Mouse (Mus musculus): ENCODE results near the gene Gse1. TPM values are rescaled to one million over a fixed set of nuclear protein-coding genes. Genes with fewer than 3 reads are reported as not detected.

Gene Gse1
- polyA plus RNA-seq, 1 experiment from 2014 or later: 14.3 TPM

DNA sequence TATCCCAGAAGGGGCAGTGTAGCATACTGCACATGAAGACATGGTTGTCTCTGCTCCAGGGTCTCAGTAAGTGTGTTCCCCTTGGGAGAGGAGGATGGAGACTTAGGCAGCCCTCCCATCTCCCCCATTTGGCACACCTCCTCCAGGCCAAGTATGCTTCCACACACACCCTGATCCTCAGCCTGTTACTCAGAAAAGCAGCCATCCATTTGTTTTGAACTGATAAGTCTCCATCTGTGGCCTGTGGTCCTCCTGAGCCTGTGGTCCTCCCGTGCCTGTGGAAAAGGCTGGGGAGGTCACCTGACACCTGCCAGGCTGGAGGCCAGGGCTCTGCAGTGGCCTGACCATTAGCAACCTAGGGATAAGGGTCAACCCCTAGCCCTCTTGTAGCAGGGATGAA is 197.8 kb downstream of the Gse1 start:
- peaks cover 43% of the 10 kb centered on the region for H3K4me1 ChIP-seq (ENCODE audit: insufficient read depth)
- no peaks in the 10 kb centered on the region for H3K36me3 ChIP-seq (ENCODE audit: insufficient read depth)
- no peak overlapping the region for H3K4me3 ChIP-seq (ENCODE audit: low read depth, low read length)
- TF ChIP-seq CTCF (IDR thresholded peaks at IDR 0.05; ENCODE audit: low read depth): no peak
- H3K27me3 ChIP-seq (ENCODE audit: insufficient read depth, low read length): no peaks in the 10 kb centered on the region
- peak overlapping the region; percentile 89 for H3K27ac ChIP-seq (ENCODE audit: low read depth)
- DNase-seq (no peak), ATAC-seq (ENCODE audit: insufficient read depth) (no peak)
- H3K4me2 ChIP-seq: no peak overlapping the region
- no peak overlapping the region for H3K9ac ChIP-seq
- WGBS: 48% methylated on average over 1 of the region's 1 CpGs
- no peaks in the 10 kb centered on the region for H3K9me3 ChIP-seq (ENCODE audit: low read depth, low read length)

DNA sequence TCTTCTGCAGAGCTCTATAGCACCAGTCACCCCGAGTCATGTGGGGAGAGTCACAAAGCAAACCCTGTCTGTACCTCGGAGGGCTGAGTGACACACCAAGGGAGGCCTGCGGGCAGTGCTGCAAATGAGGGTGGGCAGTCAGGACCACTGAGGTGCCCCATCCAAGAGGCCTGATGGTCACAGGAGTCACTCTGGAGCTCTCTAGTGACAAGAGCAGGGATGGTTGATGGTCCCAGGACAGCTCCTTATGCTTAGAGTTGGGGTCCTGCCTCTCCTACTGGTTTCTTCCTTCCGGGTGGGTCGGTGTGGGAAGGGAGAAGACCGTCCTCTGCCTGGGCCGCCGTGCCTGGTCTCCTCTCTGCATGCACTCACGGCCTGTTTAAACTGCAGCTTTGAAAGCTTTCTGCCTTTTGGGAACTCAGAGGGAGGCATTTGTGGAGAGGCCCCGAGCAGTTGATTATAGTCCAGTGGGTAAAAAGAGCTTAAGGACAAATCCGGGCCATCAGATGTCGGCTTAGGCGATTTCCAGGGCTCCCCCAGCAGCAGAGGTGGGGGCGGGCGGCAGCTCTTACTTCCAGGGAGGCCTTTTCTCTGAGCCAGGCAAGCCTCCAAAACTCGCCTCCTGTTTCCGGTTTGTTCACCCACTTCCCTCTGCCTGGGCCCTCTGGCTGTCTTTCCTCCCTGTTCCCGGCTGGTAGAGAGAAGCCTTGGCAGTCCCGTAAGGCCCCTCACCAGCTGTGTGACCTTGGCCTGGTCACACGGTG is 198.5 kb downstream of the Gse1 start:
- no peaks in the 10 kb centered on the region for H3K36me3 ChIP-seq (ENCODE audit: insufficient read depth)
- H3K9me3 ChIP-seq (ENCODE audit: low read depth, low read length): no peaks in the 10 kb centered on the region
- no peak for TF ChIP-seq CTCF (IDR thresholded peaks at IDR 0.05; ENCODE audit: low read depth)
- peak overlapping the region; percentile 5; the same call in 1 of the 2 replicates for H3K4me2 ChIP-seq
- WGBS: 46% methylated on average over 20 of the region's 20 CpGs
- H3K27ac ChIP-seq (ENCODE audit: low read depth): peak overlapping the region; percentile 76
- peaks cover 36% of the 10 kb centered on the region for H3K4me1 ChIP-seq (ENCODE audit: insufficient read depth)
- H3K9ac ChIP-seq: peak overlapping the region; percentile 2; the same call in 1 of the 2 replicates
- no peaks in the 10 kb centered on the region for H3K27me3 ChIP-seq (ENCODE audit: insufficient read depth, low read length)
- H3K4me3 ChIP-seq (ENCODE audit: low read depth, low read length): no peak overlapping the region
- DNase-seq: peak; percentile 74
- ATAC-seq (ENCODE audit: insufficient read depth): no peak

DNA sequence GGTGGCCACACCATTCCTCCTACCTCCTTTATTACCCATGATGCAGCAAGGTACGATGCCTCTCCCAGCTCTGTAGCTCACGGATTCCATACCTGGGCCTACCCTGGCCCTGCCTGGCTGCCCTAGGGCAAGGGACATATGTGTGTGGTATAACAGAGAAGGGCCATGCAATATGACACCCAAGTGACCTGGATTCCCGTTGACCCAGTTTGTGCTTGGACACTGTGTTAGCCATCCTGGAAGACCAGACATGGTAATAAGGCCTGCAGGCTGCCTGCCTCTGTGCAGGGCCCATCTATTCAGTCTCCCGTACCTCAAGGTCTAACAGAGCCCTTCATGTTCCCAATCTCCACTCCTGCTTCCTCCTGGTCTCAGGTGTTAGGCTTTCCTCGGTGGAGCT is 200.2 kb downstream of the Gse1 start:
- no peak for TF ChIP-seq CTCF (IDR thresholded peaks at IDR 0.05; ENCODE audit: low read depth)

DNA sequence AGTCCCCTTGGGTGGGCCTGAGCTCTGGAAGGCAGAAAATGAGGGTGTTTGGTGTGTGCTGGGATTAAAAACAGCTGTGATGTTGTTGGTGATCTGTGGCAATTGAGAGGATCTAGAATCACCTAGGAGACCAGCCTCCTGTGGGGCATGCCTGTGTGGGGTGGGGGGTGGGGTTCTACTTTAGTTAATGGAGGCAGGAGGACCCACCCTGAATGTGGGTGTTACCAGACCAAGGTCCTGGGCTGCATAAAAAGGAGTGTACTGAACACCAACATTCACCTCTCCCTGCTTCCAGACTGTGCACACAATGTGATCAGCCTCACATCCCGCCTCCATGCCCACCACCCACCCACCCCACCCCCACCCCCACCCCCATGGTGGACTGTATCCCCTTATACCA is 200.9 kb downstream of the Gse1 start:
- TF ChIP-seq CTCF (IDR thresholded peaks at IDR 0.05; ENCODE audit: low read depth): no peak
- H3K27ac ChIP-seq (ENCODE audit: low read depth): no peak overlapping the region
- 90% methylated on average over 1 of the region's 1 CpGs for whole genome bisulfite sequencing
- ATAC-seq (ENCODE audit: insufficient read depth) (no peak), DNase-seq (no peak)
- H3K36me3 ChIP-seq (ENCODE audit: insufficient read depth): no peaks in the 10 kb centered on the region
- H3K4me3 ChIP-seq (ENCODE audit: low read depth, low read length): no peak overlapping the region
- peaks cover 6% of the 10 kb centered on the region; the same call in 1 of the 2 replicates for H3K9me3 ChIP-seq (ENCODE audit: low read depth, low read length)
- no peak overlapping the region for H3K9ac ChIP-seq
- no peak overlapping the region for H3K4me2 ChIP-seq
- H3K27me3 ChIP-seq (ENCODE audit: insufficient read depth, low read length): no peaks in the 10 kb centered on the region
- peaks cover 30% of the 10 kb centered on the region for H3K4me1 ChIP-seq (ENCODE audit: insufficient read depth)

More for the DNA sequence above, 200.2 kb downstream of the Gse1 start:
- H3K4me1 ChIP-seq (ENCODE audit: insufficient read depth): peaks cover 35% of the 10 kb centered on the region
- no peak overlapping the region for H3K9ac ChIP-seq
- DNase-seq (no peak), ATAC-seq (ENCODE audit: insufficient read depth) (no peak)
- no peaks in the 10 kb centered on the region for H3K36me3 ChIP-seq (ENCODE audit: insufficient read depth)
- H3K4me2 ChIP-seq: no peak overlapping the region
- H3K9me3 ChIP-seq (ENCODE audit: low read depth, low read length): peaks cover 1% of the 10 kb centered on the region; the same call in 1 of the 2 replicates
- WGBS: 70% methylated on average over 5 of the region's 5 CpGs
- no peak overlapping the region for H3K27ac ChIP-seq (ENCODE audit: low read depth)
- H3K4me3 ChIP-seq (ENCODE audit: low read depth, low read length): no peak overlapping the region
- no peaks in the 10 kb centered on the region for H3K27me3 ChIP-seq (ENCODE audit: insufficient read depth, low read length)

DNA sequence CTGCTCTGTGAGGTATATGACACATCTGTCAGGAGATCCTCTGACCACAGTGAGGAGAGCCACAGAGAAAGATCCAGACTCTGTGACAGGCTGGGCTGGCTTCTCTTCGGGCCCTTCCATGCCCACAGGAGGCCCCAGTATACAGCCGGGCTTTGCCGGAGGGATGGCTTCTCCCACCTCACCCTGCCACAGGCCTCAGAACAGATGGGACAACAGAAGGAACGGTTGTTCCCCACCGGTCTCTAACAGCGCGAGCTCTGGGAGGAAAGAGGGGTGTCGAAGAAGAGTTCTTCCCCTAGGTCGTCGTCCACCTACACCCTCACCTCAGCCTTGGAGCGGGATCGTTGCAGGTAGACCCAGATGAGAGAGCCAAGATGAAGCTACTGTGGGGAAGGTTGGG is 202.8 kb downstream of the Gse1 start:
- no peak for DNase-seq
- H3K4me2 ChIP-seq: no peak overlapping the region
- H3K27me3 ChIP-seq (ENCODE audit: insufficient read depth, low read length): no peaks in the 10 kb centered on the region
- no peaks in the 10 kb centered on the region for H3K36me3 ChIP-seq (ENCODE audit: insufficient read depth)
- no peak overlapping the region for H3K4me3 ChIP-seq (ENCODE audit: low read depth, low read length)
- peaks cover 6% of the 10 kb centered on the region; the same call in 1 of the 2 replicates for H3K9me3 ChIP-seq (ENCODE audit: low read depth, low read length)
- TF ChIP-seq CTCF (IDR thresholded peaks at IDR 0.05; ENCODE audit: low read depth): no peak
- no peak for ATAC-seq (ENCODE audit: insufficient read depth)
- WGBS: 81% methylated on average over 12 of the region's 12 CpGs
- H3K27ac ChIP-seq (ENCODE audit: low read depth): no peak overlapping the region
- H3K9ac ChIP-seq: no peak overlapping the region
- peaks cover 11% of the 10 kb centered on the region; the same call in 1 of the 2 replicates for H3K4me1 ChIP-seq (ENCODE audit: insufficient read depth)

DNA sequence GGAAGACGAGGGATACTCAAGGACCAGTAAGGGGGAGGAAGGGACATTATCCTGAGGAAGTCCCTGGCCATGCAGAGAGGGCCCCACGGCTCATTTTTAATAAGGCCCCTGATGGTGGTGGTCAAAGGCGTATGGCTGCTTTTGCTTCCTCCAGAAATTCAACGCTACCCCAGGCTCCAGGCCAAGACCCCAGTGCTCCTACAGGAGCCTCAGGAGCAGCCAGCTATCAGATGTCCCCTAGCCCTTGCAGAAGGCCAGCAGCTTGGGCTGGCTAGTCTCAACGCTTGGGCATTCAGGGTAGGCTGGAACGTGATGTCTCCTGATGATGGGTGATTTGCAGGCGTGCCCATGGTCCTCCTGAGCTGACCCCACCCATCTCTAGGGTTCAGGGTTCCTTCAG is 204.2 kb downstream of the Gse1 start:
- no peaks in the 10 kb centered on the region for H3K27me3 ChIP-seq (ENCODE audit: insufficient read depth, low read length)
- no peak for TF ChIP-seq CTCF (IDR thresholded peaks at IDR 0.05; ENCODE audit: low read depth)
- H3K4me2 ChIP-seq: no peak overlapping the region
- peaks cover 6% of the 10 kb centered on the region; the same call in 1 of the 2 replicates for H3K9me3 ChIP-seq (ENCODE audit: low read depth, low read length)
- no peak for DNase-seq
- H3K9ac ChIP-seq: no peak overlapping the region
- WGBS: 63% methylated on average over 7 of the region's 7 CpGs
- H3K4me3 ChIP-seq (ENCODE audit: low read depth, low read length): no peak overlapping the region
- H3K27ac ChIP-seq (ENCODE audit: low read depth): no peak overlapping the region
- no peaks in the 10 kb centered on the region for H3K36me3 ChIP-seq (ENCODE audit: insufficient read depth)
- H3K4me1 ChIP-seq (ENCODE audit: insufficient read depth): peaks cover 6% of the 10 kb centered on the region; the same call in 1 of the 2 replicates
- no peak for ATAC-seq (ENCODE audit: insufficient read depth)

DNA sequence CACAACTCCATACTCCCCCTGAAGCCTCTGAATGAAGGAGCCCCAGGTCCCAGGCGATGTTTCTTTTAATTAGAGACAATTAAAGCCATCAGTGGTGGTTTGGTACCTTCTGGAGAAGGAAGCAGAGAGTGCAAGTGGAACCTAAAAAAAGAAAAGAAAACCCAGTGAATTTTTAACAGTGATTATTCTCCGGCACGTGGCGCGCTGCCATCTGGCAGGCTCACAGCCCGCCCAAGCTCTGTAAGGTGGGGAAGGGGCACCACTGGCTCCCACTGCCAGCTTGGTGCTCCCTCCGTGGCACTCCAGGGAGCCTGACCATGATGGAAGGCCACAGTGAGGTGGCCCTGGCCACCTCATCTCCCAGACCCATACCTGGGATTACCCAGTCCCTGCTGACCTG is 204.9 kb downstream of the Gse1 start:
- TF ChIP-seq CTCF (IDR thresholded peaks at IDR 0.05; ENCODE audit: low read depth): no peak
- Histone ChIP-seq H3K9me3 (ENCODE audit: low read depth, low read length) (peaks cover 6% of the 10 kb centered on the region; the same call in 1 of the 2 replicates), H3K4me3 (ENCODE audit: low read depth, low read length) (no peak overlapping the region), H3K27me3 (ENCODE audit: insufficient read depth, low read length) (no peaks in the 10 kb centered on the region), H3K9ac (no peak overlapping the region), H3K27ac (ENCODE audit: low read depth) (no peak overlapping the region), H3K4me2 (no peak overlapping the region), H3K36me3 (ENCODE audit: insufficient read depth) (no peaks in the 10 kb centered on the region), H3K4me1 (ENCODE audit: insufficient read depth) (peaks cover 6% of the 10 kb centered on the region; the same call in 1 of the 2 replicates)
- ATAC-seq (ENCODE audit: insufficient read depth): no peak
- no peak for DNase-seq
- 81% methylated on average over 7 of the region's 7 CpGs for WGBS

All from lung, embryonic 14.5 days (tissue).